Mouse (Mus musculus): ENCODE data around the gene Gm20822. TPM values are rescaled to one million over a fixed set of nuclear protein-coding genes. Genes with fewer than 3 reads are reported as not detected.
"Not testable (repeated sequence)": the region's sequence is repeated elsewhere in the genome, so short reads cannot be mapped to it uniquely, and the experiment has no call there.

Gene Gm20822
- not detected in 2 replicates for polyA plus RNA-seq (2015; fragmentation: Nextera tagmentation; extraction: Ambion mirVana)

DNA sequence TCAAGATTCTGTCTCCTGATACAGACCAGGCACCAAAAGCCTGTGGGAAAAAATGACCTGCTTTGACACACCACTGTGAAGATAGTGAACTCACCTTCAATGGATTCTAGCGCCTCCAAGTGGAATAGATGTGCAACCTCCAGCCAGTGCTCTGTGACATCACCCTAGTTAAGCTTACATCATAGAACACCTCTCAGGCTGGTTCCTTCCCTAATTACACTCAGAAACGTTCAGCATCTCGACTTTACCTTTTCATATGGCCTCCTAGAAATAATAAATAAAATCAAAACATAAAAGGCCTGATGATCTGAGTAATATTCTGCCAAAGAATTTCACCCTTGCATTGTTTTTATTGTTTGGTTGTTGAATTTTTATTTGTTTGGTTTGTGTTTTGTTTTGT lies at the start of gene Gm20822:
Gene Gm20822, minus strand, starts transcription at position 101 of the 400 bp plus-strand sequence.
- not testable (repeated sequence) for H3K9ac ChIP-seq (ENCODE audit: low read length); H3K4me2 ChIP-seq (replicated peaks; ENCODE audit: low read depth); H3K4me1 ChIP-seq (replicated peaks; ENCODE audit: control insufficient read depth, insufficient read depth); H3K27me3 ChIP-seq (ENCODE audit: control insufficient read depth, insufficient read depth, low read length); H3K27ac ChIP-seq (replicated peaks); H3K36me3 ChIP-seq (ENCODE audit: control insufficient read depth, insufficient read depth, low read length); H3K9me3 ChIP-seq (ENCODE audit: control insufficient read depth, low read length); H3K4me3 ChIP-seq (ENCODE audit: low read depth, low read length); DNase-seq (ENCODE audit: low spot score); ATAC-seq (ENCODE audit: low FRiP score, low TSS enrichment)
- WGBS = no CpG with 5 or more reads among the region's 3 CpGs

All from stomach, postnatal 0 days (tissue).